Mouse (Mus musculus) CD4-positive naive resting alpha-beta T cell, adult 76 days (primary cell): ENCODE measurements around the gene Adam23. TPM values are rescaled to one million over a fixed set of nuclear protein-coding genes. Genes with fewer than 3 reads are reported as not detected.

Experiments
- total RNA-seq: library from RNA; stranded (reverse); gene quantifications from one replicate; pipeline ENCODE4 v1.2.4, GENCODE M21; 2023

The Adam23 gene
- total RNA-seq, result 1.3 TPM

GRCm38 (mm10) chr1:63445656-63446046 is at the start of gene Adam23:
TSS of gene Adam23 (plus strand) at chr1:63445891.

GRCm38 (mm10) chr1:63615668-63616067 is 170.0 kb downstream of the Adam23 start, which contains the start of gene Gm39653:
TSS of gene Gm39653 (plus strand) at chr1:63615968.

Other genes starting within 250 kb of the Adam23 start
- gene Gpr1, start 231.3 kb upstream of the Adam23 start, total RNA-seq, result not detected
- gene Zdbf2, start 172.6 kb upstream of the Adam23 start, total RNA-seq, result not detected
- not detected for gene Gm39653, start 170.1 kb downstream of the Adam23 start, total RNA-seq
- not detected for gene Dytn, start 241.0 kb downstream of the Adam23 start, total RNA-seq